Mouse (Mus musculus): ENCODE results near the gene Tpbpb.
"Not testable (repeated sequence)": the region's sequence is repeated elsewhere in the genome, so short reads cannot be mapped to it uniquely, and the experiment has no call there.

The Tpbpb gene

DNA sequence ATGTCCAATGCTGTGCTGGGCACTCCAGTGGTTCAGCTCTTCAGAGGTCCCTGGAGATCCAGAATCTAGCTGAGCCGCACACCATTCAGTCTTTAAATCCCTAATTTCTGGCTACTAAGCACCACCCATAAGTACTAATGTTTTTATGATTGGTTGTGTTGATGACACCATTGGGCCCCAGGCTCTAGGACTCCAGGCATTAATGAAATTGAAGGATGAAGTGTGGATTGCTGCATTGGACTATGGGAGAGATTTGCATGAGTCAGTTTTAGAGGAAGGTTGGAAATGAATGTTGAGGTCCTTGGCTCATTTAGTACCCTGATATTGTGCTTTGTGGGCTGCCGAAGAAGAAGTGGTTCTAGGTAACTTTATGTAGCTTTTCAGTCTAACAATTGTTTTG is at the start of gene Tpbpb:
Gene Tpbpb (minus strand): TSS at position 101 of the 400 bp plus-strand sequence.
- not testable (repeated sequence) for DNase-seq (ENCODE audit: low spot score in 2 of 2)

DNA sequence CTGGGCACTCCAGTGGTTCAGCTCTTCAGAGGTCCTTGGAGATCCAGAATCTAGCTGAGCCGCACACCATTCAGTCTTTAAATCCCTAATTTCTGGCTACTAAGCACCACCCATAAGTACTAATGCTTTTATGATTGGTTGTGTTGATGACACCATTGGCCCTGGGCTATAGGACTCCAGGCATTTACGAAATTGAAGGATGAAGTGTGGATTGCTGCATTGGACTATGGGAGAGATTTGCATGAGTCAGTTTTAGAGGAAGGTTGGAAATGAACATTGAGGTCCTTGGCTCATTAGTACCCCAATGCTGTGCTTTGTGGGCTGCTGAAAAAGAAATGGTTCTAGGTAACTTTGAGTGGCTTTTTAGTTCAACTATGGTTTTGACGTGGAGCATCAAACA is 37.2 kb upstream of the Tpbpb start, which contains the start of gene Tpbpa:
Gene Tpbpa (minus strand): TSS at position 101 of the 400 bp plus-strand sequence.
- DNase-seq (ENCODE audit: low spot score in 2 of 2) = not testable (repeated sequence)

DNA sequence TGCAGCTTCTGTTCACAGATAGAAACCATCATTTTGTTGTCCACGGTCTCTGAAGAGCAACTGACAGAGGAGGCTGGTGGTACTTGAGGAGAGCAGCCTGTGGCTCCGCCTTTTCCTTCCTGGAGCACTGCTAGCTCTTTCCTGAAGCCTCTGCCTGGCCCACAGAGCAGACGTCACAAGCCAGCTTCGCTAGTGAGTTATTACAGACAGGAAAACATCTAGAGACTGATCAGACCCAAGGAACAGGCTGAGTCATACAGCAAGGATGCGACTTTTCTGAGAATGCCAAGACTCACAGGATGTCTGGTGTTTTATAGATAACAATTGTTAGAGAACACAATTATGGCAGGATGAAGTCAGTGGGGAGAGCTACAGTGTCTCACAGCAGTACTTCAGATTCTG is 31.8 kb upstream of the Tpbpb start, which contains the start of the genes Gm49391 and Ctla2a:
Gene Gm49391 (minus strand): TSS at position 72 of the 402 bp plus-strand sequence.
Gene Ctla2a (minus strand): TSS at position 126 of the 402 bp plus-strand sequence.
- DNase-seq (ENCODE audit: low spot score in 2 of 2) = no peak

DNA sequence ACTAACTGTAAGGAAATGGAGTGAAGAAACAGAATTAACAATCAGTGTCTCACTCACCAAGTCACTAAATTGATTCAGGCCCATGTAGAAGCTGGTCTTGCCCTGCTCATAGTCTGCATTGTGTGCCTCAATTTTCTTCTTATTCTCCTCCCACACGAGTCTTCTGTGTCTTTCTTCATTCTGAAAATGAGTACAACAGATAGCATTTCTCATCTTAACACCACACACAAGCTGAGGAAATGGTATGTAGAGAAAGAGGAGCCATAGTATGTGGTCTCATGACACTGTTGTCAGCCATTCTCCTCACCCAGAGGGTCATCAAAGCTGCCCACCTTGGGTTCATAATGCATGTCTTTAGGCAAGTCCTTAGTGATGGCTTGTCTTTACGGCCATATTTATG is 30.8 kb upstream of the Tpbpb start, which contains the start of gene Gm49393:
Gene Gm49393 (minus strand): TSS at position 101 of the 400 bp plus-strand sequence.
- DNase-seq (ENCODE audit: low spot score in 2 of 2) = not testable (repeated sequence)

DNA sequence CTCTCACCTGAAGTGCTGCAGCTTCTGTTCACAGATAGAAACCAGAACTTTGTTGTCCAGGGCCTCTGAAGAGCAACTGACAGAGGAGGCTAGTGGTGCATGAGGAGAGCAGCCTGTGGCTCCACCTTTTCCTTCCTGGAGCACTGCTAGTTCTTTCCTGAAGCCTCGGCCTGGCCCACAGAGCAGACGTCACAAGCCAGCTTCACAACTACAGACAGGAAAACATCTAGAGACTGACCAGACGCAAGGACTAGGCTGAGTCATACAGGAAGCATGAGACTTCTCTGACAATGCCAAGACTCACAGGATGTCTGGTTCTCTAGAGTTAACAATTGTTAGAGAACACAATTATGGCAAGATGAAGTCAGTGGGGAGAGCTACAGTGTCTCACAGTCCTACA is 7.4 kb downstream of the Tpbpb start, which contains the start of gene Ctla2b:
Gene Ctla2b (minus strand): TSS at position 120 of the 400 bp plus-strand sequence.
- DNase-seq (ENCODE audit: low spot score in 2 of 2) = peak; percentile 3 to 14

DNA sequence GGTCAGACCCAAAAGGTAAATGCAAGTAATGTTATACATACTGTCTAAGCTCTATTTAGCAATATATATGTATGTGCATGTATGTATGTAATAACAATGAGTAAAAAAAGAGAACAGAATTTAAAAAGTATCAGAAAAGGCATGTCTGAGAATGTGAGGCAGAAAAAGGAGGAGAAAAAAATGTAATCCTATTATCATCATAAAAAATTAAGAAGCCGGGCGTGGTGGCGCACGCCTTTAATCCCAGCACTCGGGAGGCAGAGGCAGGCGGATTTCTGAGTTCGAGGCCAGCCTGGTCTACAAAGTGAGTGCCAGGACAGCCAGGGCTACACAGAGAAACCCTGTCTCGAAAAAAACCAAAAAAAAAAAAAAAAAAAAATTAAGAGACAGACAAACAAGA is 7.9 kb downstream of the Tpbpb start, which contains the start of gene Gm49392:
Gene Gm49392 (minus strand): TSS at position 101 of the 400 bp plus-strand sequence.
- not testable (repeated sequence) for DNase-seq (ENCODE audit: low spot score in 2 of 2)

DNA sequence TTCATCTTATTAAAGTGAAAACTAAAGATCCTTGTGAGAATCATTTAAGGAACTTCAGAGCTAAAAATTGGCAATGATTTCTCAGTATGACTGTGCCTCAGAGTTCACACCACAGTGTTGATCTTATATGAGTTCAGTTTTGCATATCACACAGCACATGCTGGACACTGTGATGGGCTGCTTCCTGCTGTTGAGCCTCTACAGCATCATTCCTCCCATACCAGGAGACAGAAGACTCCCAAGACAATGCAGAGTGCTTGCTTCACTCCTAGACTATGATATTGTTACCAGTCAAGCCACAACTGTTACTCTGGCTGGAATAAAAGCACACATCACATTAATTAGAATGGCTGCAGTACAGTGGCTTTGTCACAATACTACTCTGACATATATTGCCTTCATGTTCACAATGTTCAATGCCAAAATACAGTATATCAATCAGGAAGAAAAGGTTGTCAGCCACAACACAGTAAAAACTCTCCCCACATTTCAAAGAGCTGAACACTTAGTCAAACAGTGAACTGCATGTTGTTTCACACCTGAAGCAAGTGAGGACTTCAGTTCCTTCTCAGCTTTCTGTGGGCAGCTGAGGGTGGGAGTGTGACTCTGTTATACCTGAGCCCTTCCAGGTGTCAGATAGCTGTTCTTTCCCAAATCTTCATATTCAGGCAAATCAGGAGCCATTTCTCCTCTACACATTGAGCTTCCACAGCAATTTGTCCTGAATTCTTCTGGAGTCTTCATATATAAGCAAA is 9.1 kb downstream of the Tpbpb start:
- no peak for DNase-seq (ENCODE audit: low spot score in 2 of 2)

DNA sequence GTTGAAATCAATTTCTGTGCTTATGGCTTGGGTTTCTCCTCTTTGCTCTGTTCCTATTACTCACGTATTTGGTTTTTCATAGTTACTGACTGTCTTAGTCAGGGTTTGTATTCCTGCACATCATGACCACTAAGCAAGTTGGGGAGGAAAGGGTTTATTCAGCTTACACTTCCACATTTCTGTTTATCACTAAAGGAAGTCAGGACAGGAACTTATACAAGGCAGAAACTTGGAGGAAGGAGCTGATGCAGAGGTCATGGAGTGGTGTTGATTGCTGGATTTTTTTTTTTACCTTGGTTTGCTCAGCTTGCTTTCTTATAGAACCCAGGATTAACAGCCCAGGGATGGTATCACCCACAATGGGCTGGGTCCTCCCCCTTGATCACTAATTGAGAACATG is 12.4 kb downstream of the Tpbpb start:
- DNase-seq (ENCODE audit: low spot score in 2 of 2) = no peak

DNA sequence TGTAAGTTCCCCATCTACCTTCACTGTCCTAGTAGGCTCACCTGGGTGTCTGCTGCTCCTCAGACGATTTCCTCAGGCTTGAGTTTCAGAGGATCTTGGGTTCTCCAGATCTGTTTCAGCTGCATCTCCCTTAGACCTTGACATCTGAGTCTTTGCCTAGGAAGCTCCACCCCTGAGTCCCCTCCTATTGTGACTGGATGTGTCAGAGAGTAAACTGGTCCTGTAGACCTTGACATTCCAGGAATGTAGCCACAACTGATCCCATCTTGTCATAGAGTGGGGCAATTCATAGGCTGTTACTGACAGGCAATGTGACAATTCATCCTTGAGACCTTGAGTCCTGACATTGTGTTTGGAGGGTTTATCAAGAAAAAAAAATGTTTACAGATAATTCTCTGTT is 40.4 kb downstream of the Tpbpb start, which contains the start of gene 4930486L24Rik:
Gene 4930486L24Rik (minus strand): TSS at position 195 of the 400 bp plus-strand sequence.
- no peak for DNase-seq (ENCODE audit: low spot score in 2 of 2)

Data from left cerebral cortex, adult 9 months (tissue).